Mouse (Mus musculus): ENCODE measurements at regions not wholly inside any gene's neighbourhood (a gene's known extent, or its start where the extent isn't known, plus 50 kb on each side); places are given as distances from the start of the nearest gene placed in this dataset.

GRCm38 (mm10) chr5:111575376-111575775 is 158.2 kb downstream of the Mn1 start:
- TF ChIP-seq CTCF (IDR thresholded peaks at IDR 0.05; ENCODE audit: low read depth) (no peak), EP300 (IDR thresholded peaks at IDR 0.05; ENCODE audit: low read depth) (no peak)
